Mouse (Mus musculus) erythroid progenitor cell, adult 5-6 weeks (primary cell): ENCODE data around the gene Tmx1. TPM values are rescaled to one million over a fixed set of nuclear protein-coding genes. Genes with fewer than 3 reads are reported as not detected.

Experiments
- ATAC-seq: replicated peaks from 2 replicates; pipeline ENCODE4 v1.8.0; 2016; ENCODE audit warnings: moderate number of reproducible peaks, mild to moderate bottlenecking, moderate TSS enrichment, inconsistent platforms; ENCODE audit not compliant: poor library complexity, low FRiP score, severe bottlenecking
- total RNA-seq, 2 experiments: library from RNA; stranded (forward) in 1 of 2; stranded (reverse) in 1 of 2; fragments of 150-400 nt in 1 of 2; fragments of 186-747, 209-891 nt in 1 of 2; gene quantifications; 2 replicates each; pipeline versions ENCODE4 v1.2.3 to v1.2.4; 2015 to 2017; ENCODE audit warnings: low replicate concordance in 2 of 2

The Tmx1 gene
- total RNA-seq, 2 experiments from 2014 or later, result 206 to 230 TPM

- ATAC-seq, result peak; percentile 87
Observed at GRCm38 (mm10) chr12:70477593-70478287, 24.8 kb downstream of the Tmx1 start.

- ATAC-seq, result no peak
Observed at GRCm38 (mm10) chr12:70485956-70486355, 33.1 kb downstream of the Tmx1 start.

DNA sequence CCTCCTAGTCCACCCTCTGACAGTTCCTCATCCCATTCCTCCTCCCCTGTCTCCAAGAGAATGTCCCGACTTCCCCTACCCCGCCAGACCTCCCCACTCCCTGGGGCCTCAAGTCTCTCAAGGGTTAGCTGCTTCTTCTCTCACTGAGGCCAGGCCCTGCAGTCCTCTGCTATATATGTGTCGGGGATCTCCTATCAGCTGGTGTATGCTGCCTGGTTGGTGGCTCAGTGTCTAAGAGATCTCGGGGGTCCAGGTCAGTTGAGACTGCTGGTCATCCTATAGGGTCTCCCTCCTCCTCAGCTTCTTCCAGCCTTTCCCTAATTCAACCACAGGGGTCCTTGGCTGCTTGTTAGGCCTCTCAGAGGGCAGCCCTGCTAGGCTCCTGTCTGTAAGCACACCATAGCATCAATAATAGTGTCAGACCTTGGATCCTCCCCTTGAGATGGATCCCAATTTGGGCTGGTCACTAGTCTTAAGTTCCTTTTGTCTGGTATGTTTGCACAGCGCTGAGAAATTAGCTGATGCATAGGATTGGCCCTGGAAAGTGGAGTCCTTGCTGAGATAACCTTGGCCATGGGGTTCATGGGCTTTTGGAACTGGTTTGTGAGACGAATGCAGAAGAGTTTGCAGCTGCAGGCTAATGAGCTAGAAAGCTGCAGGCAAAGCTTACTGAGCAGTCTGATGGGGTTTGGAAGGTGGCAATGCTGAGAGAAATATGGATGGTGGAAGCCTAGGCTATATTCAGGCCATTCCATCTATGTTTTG is 34.0 kb downstream of the Tmx1 start:
- ATAC-seq, result no peak

- no peak for ATAC-seq
Observed at GRCm38 (mm10) chr12:70492441-70492840, 39.5 kb downstream of the Tmx1 start.

DNA sequence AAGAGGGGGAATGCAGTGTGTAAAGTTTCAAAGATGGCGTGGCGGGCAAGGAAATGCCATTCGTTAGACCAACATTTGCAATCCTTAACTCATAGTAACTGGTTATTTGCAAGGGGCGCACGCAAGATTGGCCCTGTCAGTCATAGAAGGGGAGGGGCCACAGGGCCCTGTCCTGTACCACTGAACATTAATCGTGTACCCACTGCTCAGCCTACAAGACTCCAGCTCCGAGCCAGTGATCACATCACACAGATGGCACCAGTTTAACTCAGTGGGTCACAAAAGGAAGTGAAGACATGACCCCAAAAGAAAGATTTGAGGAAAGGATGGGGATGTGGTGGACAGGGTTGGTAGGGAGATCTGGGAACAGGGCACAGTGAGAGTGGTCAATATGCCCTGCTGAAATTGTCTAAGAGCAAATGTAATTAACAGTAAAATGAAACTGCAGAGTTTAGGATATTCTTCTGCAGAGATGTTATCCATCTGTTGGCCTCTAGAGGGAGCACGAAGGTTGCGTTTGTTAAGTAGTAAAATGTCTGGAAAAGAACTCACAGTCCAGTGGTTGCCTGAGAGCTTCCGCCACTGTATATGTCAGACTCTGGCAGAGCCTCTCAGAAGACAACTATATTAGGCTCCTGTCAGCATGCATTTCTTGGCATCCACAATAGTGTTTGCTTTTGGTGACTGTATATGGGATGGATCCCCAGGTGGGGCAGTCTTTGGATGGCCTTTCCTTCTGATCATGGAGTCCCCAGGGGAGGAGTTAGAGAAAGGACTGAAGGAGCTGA is 41.8 kb downstream of the Tmx1 start:
- ATAC-seq, result peak; percentile 83

GRCm38 (mm10) chr12:70495282-70495922 is 42.5 kb downstream of the Tmx1 start:
- no peak for ATAC-seq

- ATAC-seq, result no peak
Observed at GRCm38 (mm10) chr12:70498091-70498490, 45.2 kb downstream of the Tmx1 start.

DNA sequence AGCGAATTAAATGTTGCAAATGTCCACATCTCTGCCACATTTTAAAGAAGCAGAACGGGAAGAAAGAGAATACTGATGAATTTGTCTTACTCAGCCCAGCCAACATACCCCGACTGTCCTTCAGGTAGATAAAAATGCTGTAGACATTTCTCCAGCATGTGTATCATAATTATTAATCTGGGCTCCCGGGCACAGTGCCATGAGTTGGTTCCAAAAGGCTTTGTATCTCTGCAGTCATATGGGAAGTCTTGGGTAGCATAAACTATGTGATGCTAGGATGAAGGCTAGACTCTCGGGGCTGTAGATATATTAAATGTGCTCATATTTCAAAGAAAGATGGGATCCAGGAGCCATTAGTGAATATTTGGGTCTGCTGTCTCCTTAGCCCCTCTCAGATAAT is 53.1 kb downstream of the Tmx1 start:
- no peak for ATAC-seq

GRCm38 (mm10) chr12:70512023-70512422 is 59.1 kb downstream of the Tmx1 start:
- no peak for ATAC-seq

GRCm38 (mm10) chr12:70512431-70512830 is 59.5 kb downstream of the Tmx1 start:
- no peak for ATAC-seq

Other genes starting within 250 kb of the Tmx1 start
- 20.5 and 22.2 TPM in 2 replicates for gene Pygl, start 221.6 kb upstream of the Tmx1 start, total RNA-seq (2015; ENCODE audit: low replicate concordance)
- gene Pygl, start 221.6 kb upstream of the Tmx1 start, total RNA-seq (2017; ENCODE audit: low replicate concordance), result 29.8 and 31.7 TPM in 2 replicates
- gene Trim9, start 105.5 kb upstream of the Tmx1 start, total RNA-seq (2015; ENCODE audit: low replicate concordance), result not detected in 2 replicates
- gene Trim9, start 105.5 kb upstream of the Tmx1 start, total RNA-seq (2017; ENCODE audit: low replicate concordance), result not detected in 2 replicates